Mouse (Mus musculus): Measurements from ENCODE around the gene Krtap6-5.
"Not testable (repeated sequence)": the region's sequence is repeated elsewhere in the genome, so short reads cannot be mapped to it uniquely, and the experiment has no call there.

The Krtap6-5 gene

GRCm38 (mm10) chr16:89047783-89048182, at the start of gene Krtap6-5:
TSS of gene Krtap6-5 (minus strand) at chr16:89047883.
- no peak for DNase-seq (ENCODE audit: low spot score in 2 of 2)

- DNase-seq (ENCODE audit: low spot score in 2 of 2) = not testable (repeated sequence)
Measured at GRCm38 (mm10) chr16:89071041-89071440, 23.4 kb upstream of the Krtap6-5 start.

- DNase-seq (ENCODE audit: low spot score in 2 of 2) = not testable (repeated sequence)
Measured at GRCm38 (mm10) chr16:89063902-89064301, 16.2 kb upstream of the Krtap6-5 start, which contains the start of gene 1110025L11Rik. TSS of gene 1110025L11Rik (minus strand) at chr16:89064002.

GRCm38 (mm10) chr16:89041372-89041771, 6.3 kb downstream of the Krtap6-5 start, which contains the start of gene Gm10228:
TSS of gene Gm10228 (minus strand) at chr16:89041472.
- not testable (repeated sequence) for DNase-seq (ENCODE audit: low spot score in 2 of 2)

GRCm38 (mm10) chr16:89031399-89031798, 16.3 kb downstream of the Krtap6-5 start, which contains the start of gene Krtap6-1:
TSS of gene Krtap6-1 (plus strand) at chr16:89031699.
- DNase-seq (ENCODE audit: low spot score in 2 of 2) = not testable (repeated sequence)

GRCm38 (mm10) chr16:89014984-89015383, 32.7 kb downstream of the Krtap6-5 start, which contains the start of gene Gm10229:
TSS of gene Gm10229 (plus strand) at chr16:89015284.
- DNase-seq (ENCODE audit: low spot score in 2 of 2) = not testable (repeated sequence)

- DNase-seq (ENCODE audit: low spot score in 2 of 2) = no peak
Measured at GRCm38 (mm10) chr16:89013973-89014372, 33.7 kb downstream of the Krtap6-5 start.

GRCm38 (mm10) chr16:89010659-89011058, 37.0 kb downstream of the Krtap6-5 start, which contains the start of gene Krtap22-2:
TSS of gene Krtap22-2 (minus strand) at chr16:89010759.
- no peak for DNase-seq (ENCODE audit: low spot score in 2 of 2)
